Mouse (Mus musculus): ENCODE measurements at regions not wholly inside any gene's neighbourhood (a gene's known extent, or its start where the extent isn't known, plus 50 kb on each side); places are given as distances from the start of the nearest gene placed in this dataset.
A peak's percentile ranks its signal among the peaks of the same experiment; 100 is the strongest.

DNA sequence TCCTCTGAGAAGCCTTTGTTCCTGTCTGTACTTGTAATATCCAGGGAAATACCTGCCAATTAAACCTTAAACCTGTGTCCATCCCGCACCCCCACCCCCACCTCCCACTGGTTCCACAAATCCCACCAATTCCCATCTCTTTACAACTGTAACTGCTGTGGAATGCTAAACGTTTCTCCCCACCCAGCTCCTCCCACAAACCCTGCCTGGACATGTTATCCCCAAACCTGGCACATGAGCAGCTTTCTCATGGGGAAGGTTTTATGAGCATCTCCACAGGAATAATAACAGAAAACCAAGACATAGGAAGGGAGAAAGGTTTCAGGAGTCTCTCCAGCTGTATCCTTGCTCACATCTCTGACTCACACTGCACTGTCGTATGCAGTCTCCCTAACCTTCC, 156.8 kb upstream of the Lpp start:
- H3K27ac ChIP-seq (ENCODE audit: insufficient read depth, low read length): peak overlapping the region; percentile 48
- peaks cover 9% of the 10 kb centered on the region; the same call in 1 of the 2 replicates for H3K4me1 ChIP-seq (ENCODE audit: control insufficient read depth, insufficient read depth, low read length)
- H3K4me3 ChIP-seq (ENCODE audit: insufficient read depth, low read length): no peak overlapping the region
- TF ChIP-seq CTCF (IDR thresholded peaks at IDR 0.05; ENCODE audit: borderline replicate concordance, insufficient read depth, low read length) (no peak), POLR2A (IDR thresholded peaks at IDR 0.05; ENCODE audit: low read depth, low read length) (no peak)

DNA sequence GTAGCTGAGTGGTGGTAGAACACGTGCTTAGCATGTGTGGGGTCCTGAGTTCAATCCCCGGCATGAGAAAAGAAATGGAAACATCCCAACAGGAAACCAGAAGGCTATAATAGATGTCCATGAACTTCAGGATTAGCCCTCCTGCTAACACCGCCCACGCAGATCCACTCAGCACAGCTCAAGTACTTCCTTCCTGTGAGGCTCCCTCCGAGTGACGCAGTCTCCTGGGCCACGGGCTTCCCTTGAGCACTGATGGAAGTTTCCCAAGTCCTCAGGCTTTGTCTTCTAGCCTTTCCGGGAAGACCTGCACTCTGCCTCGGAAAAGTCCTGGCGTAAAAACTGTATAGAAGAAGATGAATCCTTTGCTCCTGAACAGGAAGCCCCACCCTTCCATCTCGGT, 158.5 kb upstream of the Lpp start:
- no peak for TF ChIP-seq CTCF (IDR thresholded peaks at IDR 0.05; ENCODE audit: borderline replicate concordance, insufficient read depth, low read length)
- TF ChIP-seq POLR2A (IDR thresholded peaks at IDR 0.05; ENCODE audit: low read depth, low read length): no peak
- Histone ChIP-seq H3K27ac (ENCODE audit: insufficient read depth, low read length) (no peak overlapping the region), H3K4me1 (ENCODE audit: control insufficient read depth, insufficient read depth, low read length) (peaks cover 9% of the 10 kb centered on the region; the same call in 1 of the 2 replicates), H3K4me3 (ENCODE audit: insufficient read depth, low read length) (no peak overlapping the region)

DNA sequence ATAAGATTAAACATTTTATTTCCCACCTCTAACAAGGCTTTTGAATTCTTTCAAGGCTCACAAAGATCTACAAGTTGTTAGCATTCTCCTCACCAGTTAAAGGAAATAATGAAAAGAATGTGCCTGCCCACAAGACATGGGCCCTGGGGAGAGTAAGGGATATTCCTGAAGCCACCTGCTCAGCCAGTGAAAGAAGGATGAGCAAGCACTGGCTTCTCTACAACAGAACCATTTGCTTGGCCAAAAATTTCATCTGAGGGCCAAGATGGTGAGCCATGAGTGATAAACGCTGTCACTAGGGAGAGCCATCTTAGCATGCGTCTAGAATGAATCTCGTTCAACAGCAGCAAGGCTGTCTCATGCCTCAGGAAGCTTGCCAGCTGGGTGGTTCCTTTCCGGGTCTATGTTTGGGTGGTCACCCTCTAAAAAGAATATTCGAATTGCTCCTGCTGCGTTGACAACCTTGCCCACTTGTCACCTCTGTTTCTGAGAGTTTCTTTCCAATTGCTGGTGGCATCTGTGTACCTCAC, 161.2 kb upstream of the Lpp start:
- H3K4me1 ChIP-seq (ENCODE audit: control insufficient read depth, insufficient read depth, low read length): peaks cover 5% of the 10 kb centered on the region; the same call in 1 of the 2 replicates
- no peak overlapping the region for H3K27ac ChIP-seq (ENCODE audit: insufficient read depth, low read length)
- no peak overlapping the region for H3K4me3 ChIP-seq (ENCODE audit: insufficient read depth, low read length)
- TF ChIP-seq POLR2A (IDR thresholded peaks at IDR 0.05; ENCODE audit: low read depth, low read length) (no peak), CTCF (IDR thresholded peaks at IDR 0.05; ENCODE audit: borderline replicate concordance, insufficient read depth, low read length) (no peak)

DNA sequence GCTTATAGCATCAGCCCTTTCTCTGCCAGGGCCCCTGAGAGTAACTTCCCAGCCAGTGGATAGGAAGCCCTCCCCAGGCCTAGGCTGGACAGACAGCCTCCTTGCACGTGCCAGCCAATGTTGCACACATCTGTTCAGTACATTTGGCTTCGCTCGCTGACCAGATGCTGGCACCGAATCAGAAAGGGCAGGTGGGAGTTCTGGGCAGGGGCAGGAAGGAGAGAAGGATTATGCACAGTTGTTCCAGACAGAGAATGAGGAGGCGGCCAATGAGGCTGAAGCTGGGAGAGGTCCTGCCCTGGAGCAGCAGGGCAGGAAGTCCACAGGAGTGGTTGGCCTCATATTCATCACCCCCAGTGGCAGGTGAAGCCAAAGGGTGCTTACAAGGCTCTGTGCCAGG, 161.8 kb upstream of the Lpp start:
- Histone ChIP-seq H3K4me3 (ENCODE audit: insufficient read depth, low read length) (no peak overlapping the region), H3K4me1 (ENCODE audit: control insufficient read depth, insufficient read depth, low read length) (no peaks in the 10 kb centered on the region; the same call in 1 of the 2 replicates), H3K27ac (ENCODE audit: insufficient read depth, low read length) (no peak overlapping the region)
- TF ChIP-seq CTCF (IDR thresholded peaks at IDR 0.05; ENCODE audit: borderline replicate concordance, insufficient read depth, low read length): no peak
- TF ChIP-seq POLR2A (IDR thresholded peaks at IDR 0.05; ENCODE audit: low read depth, low read length): no peak

DNA sequence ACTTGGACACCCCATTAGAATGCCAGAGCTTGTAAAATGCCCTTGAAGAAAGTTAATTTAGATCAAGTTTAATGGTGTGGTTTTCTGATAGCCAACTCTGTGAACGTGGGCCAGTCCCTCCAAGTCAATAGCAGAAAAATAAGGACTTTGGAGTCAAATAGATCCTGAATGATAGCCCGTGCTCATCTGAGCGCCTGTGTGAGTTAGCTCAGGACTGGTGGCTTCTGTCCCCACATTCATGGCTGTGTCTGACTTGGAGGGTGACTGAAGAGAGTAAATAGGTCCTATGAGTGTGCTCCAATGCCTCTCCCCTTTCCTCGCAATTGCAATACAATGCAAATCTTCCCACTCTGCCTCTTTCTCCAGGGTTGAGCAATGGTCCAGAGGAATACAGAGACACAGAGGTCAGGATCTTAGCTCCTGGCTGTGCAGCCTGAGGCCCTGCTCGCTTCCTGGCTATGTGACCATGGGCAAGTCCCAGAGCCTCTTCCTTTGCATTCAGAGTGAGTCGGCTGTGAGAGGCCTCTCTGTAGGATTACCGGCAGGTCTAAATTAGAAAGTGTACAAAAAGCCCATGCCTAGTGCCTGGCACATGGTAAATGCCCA, 164.2 kb upstream of the Lpp start:
- no peak for TF ChIP-seq CTCF (IDR thresholded peaks at IDR 0.05; ENCODE audit: borderline replicate concordance, insufficient read depth, low read length)
- no peak for TF ChIP-seq POLR2A (IDR thresholded peaks at IDR 0.05; ENCODE audit: low read depth, low read length)
- H3K4me1 ChIP-seq (ENCODE audit: control insufficient read depth, insufficient read depth, low read length): no peaks in the 10 kb centered on the region; the same call in 1 of the 2 replicates

DNA sequence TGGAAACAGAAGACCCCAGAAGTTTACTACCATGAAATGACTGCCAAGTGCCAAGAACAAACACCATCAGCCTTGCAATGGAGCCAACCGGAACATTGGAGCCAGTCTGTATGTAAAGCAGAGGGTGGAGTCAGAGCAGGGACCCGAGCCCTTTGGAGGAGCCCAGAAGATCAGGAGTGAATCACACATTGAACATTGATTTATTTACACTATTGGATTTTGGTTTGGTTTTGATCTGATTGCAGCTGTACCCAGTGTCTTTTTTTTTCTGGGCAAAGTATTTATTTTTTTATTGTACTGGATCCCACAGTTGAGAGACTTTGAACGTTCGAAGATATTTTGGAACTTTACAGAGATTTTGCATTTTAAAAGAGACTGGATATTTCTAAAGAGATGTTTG, 167.4 kb upstream of the Lpp start:
- no peaks in the 10 kb centered on the region for H3K4me1 ChIP-seq (ENCODE audit: control insufficient read depth, insufficient read depth, low read length)
- H3K4me3 ChIP-seq (ENCODE audit: insufficient read depth, low read length): no peak overlapping the region
- TF ChIP-seq POLR2A (IDR thresholded peaks at IDR 0.05; ENCODE audit: low read depth, low read length): no peak
- no peak for TF ChIP-seq CTCF (IDR thresholded peaks at IDR 0.05; ENCODE audit: borderline replicate concordance, insufficient read depth, low read length)
- H3K27ac ChIP-seq (ENCODE audit: insufficient read depth, low read length): no peak overlapping the region

More for the DNA sequence above, 164.2 kb upstream of the Lpp start:
- Histone ChIP-seq H3K4me3 (ENCODE audit: insufficient read depth, low read length) (no peak overlapping the region), H3K27ac (ENCODE audit: insufficient read depth, low read length) (no peak overlapping the region)

DNA sequence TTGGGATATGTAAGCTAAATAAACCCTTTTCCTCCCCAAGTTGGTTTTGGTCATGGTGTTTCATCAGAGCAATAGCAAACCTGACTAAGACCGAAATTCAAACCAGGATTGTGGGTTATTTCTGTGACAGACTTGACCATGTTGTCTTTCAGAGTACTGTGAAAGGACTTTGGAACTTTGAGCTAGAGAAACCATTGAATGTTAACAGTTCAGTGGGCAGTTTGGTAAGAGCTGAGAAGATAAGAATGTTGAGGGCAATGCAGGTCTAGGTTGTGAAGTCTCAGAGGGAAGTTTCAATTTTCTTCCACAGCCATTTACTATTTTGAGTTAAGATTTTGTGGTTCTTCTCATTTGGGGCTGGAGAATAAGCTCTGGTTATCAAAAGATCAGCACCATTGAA, 168.2 kb upstream of the Lpp start:
- H3K27ac ChIP-seq (ENCODE audit: insufficient read depth, low read length): no peak overlapping the region
- H3K4me1 ChIP-seq (ENCODE audit: control insufficient read depth, insufficient read depth, low read length): no peaks in the 10 kb centered on the region
- H3K4me3 ChIP-seq (ENCODE audit: insufficient read depth, low read length): no peak overlapping the region
- TF ChIP-seq CTCF (IDR thresholded peaks at IDR 0.05; ENCODE audit: borderline replicate concordance, insufficient read depth, low read length) (no peak), POLR2A (IDR thresholded peaks at IDR 0.05; ENCODE audit: low read depth, low read length) (no peak)

DNA sequence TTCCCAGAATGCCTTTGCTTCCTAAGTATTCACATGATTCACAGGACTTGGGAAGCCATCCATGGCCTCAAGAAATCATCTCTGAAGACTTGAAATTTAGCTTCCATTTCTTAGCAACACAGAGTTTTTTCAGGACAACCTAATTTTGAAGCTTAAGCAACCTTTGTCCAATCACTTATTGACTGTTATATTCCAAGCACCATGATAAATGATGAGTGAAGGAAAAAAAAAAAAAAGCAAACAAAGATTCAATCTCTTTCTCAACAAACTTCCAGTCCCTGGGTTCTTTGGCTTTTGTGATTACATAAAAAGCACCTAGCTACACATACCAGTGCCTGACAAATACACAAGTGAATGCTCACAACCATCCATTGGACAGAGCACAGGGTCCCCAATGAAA, 169.4 kb upstream of the Lpp start:
- Histone ChIP-seq H3K4me3 (ENCODE audit: insufficient read depth, low read length) (no peak overlapping the region), H3K4me1 (ENCODE audit: control insufficient read depth, insufficient read depth, low read length) (no peaks in the 10 kb centered on the region), H3K27ac (ENCODE audit: insufficient read depth, low read length) (no peak overlapping the region)
- TF ChIP-seq POLR2A (IDR thresholded peaks at IDR 0.05; ENCODE audit: low read depth, low read length) (no peak), CTCF (IDR thresholded peaks at IDR 0.05; ENCODE audit: borderline replicate concordance, insufficient read depth, low read length) (no peak)

DNA sequence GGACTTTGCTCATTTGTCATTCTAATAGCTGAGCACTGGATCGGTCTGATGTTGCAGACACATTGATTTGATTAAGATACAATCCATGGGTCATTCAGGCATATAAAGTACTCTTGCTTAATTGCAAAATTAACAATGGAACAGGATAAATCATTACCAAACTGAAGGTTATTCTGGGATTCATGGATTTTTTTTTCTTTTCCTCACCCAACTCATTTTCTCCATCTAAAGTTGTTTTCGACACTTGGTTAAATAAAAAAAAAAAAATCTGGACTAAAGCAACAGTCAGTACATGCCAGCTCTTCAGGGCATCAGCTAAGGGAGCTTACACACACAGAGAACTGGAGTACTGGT, 169.8 kb upstream of the Lpp start:
- H3K4me3 ChIP-seq (ENCODE audit: insufficient read depth, low read length): no peak overlapping the region
- no peaks in the 10 kb centered on the region for H3K4me1 ChIP-seq (ENCODE audit: control insufficient read depth, insufficient read depth, low read length)
- TF ChIP-seq POLR2A (IDR thresholded peaks at IDR 0.05; ENCODE audit: low read depth, low read length): no peak
- no peak for TF ChIP-seq CTCF (IDR thresholded peaks at IDR 0.05; ENCODE audit: borderline replicate concordance, insufficient read depth, low read length)
- no peak overlapping the region for H3K27ac ChIP-seq (ENCODE audit: insufficient read depth, low read length)

DNA sequence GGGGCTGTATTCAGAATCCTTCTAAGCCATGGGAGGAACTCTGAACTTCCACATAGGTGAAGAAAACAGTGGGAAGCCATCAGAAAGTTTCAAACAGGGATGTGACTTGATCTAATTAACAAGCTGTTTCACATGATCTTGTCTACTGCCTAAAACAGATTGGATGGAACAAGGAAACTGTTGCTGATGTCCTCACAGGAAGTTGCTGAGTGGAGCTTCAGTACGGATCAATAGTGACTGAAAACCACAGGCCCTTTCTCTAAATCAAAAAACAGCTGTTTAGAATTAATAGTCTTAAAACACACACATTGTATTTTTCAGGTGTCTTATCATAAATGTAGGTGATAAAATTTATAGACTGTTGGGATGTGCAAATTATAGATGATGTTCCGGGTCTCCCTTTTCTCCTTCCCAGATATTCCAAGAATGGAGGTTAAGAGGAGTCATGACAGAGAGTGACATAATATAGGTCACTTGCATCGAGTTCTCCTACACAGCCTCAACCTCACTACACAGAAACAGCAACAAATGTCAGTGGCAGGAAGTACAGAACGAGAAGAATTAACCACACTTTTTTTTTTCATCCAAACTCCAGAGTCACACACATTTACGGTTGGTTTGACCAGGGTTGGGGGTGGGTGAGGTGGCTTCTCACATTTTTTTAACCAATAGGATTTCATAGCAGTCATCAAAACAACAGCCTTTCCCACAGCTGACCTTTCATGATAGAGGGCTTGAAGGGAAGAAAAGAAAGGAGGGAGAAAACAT, 170.4 kb upstream of the Lpp start:
- no peak for TF ChIP-seq POLR2A (IDR thresholded peaks at IDR 0.05; ENCODE audit: low read depth, low read length)
- no peak for TF ChIP-seq CTCF (IDR thresholded peaks at IDR 0.05; ENCODE audit: borderline replicate concordance, insufficient read depth, low read length)
- Histone ChIP-seq H3K4me1 (ENCODE audit: control insufficient read depth, insufficient read depth, low read length) (no peaks in the 10 kb centered on the region), H3K4me3 (ENCODE audit: insufficient read depth, low read length) (no peak overlapping the region), H3K27ac (ENCODE audit: insufficient read depth, low read length) (no peak overlapping the region)

Data from embryonic fibroblast, embryonic 13.5 days (primary cell).